Mouse (Mus musculus) inflammation-experienced regulatory T-cells, adult 16 weeks (primary cell): ENCODE data around the gene Ebi3. TPM values are rescaled to one million over a fixed set of nuclear protein-coding genes. Genes with fewer than 3 reads are reported as not detected.

Source experiments
- polyA plus RNA-seq: library from polyadenylated mRNA; unstranded; fragments of 100-300 nt; shearing (Covaris generic); gene quantifications from one replicate; pipeline ENCODE4 v1.2.1, GENCODE M21; 2017

Gene Ebi3
- 71.8 TPM for polyA plus RNA-seq

GRCm38 (mm10) chr17:55952447-55953027, at the start of gene Ebi3:
Ebi3 (plus strand) TSS chr17:55952640.

GRCm38 (mm10) chr17:55949400-55949799, 3.0 kb upstream of the Ebi3 start, which contains the start of gene Zfp119b:
Zfp119b (minus strand) TSS chr17:55949500.

GRCm38 (mm10) chr17:55958918-55959728, 6.7 kb downstream of the Ebi3 start, which contains the start of gene Yju2:
Yju2 (plus strand) TSS chr17:55959099.

GRCm38 (mm10) chr17:55969966-55970891, 17.8 kb downstream of the Ebi3 start, which contains the start of gene Shd:
Shd (plus strand) TSS chr17:55970467.

GRCm38 (mm10) chr17:55986030-55986961, 33.9 kb downstream of the Ebi3 start, which contains the start of gene Fsd1:
Fsd1 (plus strand) TSS chr17:55986509.

GRCm38 (mm10) chr17:56005415-56006061, 53.1 kb downstream of the Ebi3 start, which contains the start of the genes Stap2 and Mpnd:
Stap2 (minus strand) TSS chr17:56005584.
Mpnd (plus strand) TSS chr17:56005711.

Other genes starting within 250 kb of the Ebi3 start
- gene Pot1b, start 240.0 kb upstream of the Ebi3 start, polyA plus RNA-seq: 22.4 TPM
- gene Adgre4, start 202.7 kb upstream of the Ebi3 start, polyA plus RNA-seq: 3.8 TPM
- gene Zfp119a, start 73.7 kb upstream of the Ebi3 start, polyA plus RNA-seq: 32.1 TPM
- gene Zfp959, start 60.5 kb upstream of the Ebi3 start, polyA plus RNA-seq: 35.2 TPM
- gene Zfp119b, start 3.1 kb upstream of the Ebi3 start, polyA plus RNA-seq: 15.8 TPM
- 38.5 TPM for gene Yju2, start 6.5 kb downstream of the Ebi3 start, polyA plus RNA-seq
- gene Shd, start 17.8 kb downstream of the Ebi3 start, polyA plus RNA-seq: not detected
- gene Fsd1, start 33.9 kb downstream of the Ebi3 start, polyA plus RNA-seq: not detected
- 0.45 TPM for gene Stap2, start 52.9 kb downstream of the Ebi3 start, polyA plus RNA-seq
- gene Mpnd, start 53.1 kb downstream of the Ebi3 start, polyA plus RNA-seq: 50.2 TPM
- gene Sh3gl1, start 84.0 kb downstream of the Ebi3 start, polyA plus RNA-seq: 199 TPM
- 0.71 TPM for gene Chaf1a, start 87.8 kb downstream of the Ebi3 start, polyA plus RNA-seq
- gene Ubxn6, start 122.4 kb downstream of the Ebi3 start, polyA plus RNA-seq: 88.2 TPM
- 160 TPM for gene Hdgfl2, start 127.0 kb downstream of the Ebi3 start, polyA plus RNA-seq
- gene Plin4, start 157.2 kb downstream of the Ebi3 start, polyA plus RNA-seq: not detected
- gene Plin5, start 165.0 kb downstream of the Ebi3 start, polyA plus RNA-seq: not detected
- gene Lrg1, start 169.4 kb downstream of the Ebi3 start, polyA plus RNA-seq: not detected
- gene Sema6b, start 187.7 kb downstream of the Ebi3 start, polyA plus RNA-seq: not detected
- 35.0 TPM for gene Tnfaip8l1, start 209.8 kb downstream of the Ebi3 start, polyA plus RNA-seq
- gene Mydgf, start 231.3 kb downstream of the Ebi3 start, polyA plus RNA-seq: 61.5 TPM